Mouse (Mus musculus) ES-Bruce4 (cell line): ENCODE data around the gene Zer1.
A peak's percentile ranks its signal among the peaks of the same experiment; 100 is the strongest.

ENCODE experiments used
- CTCF ChIP-seq: IDR thresholded peaks from one replicate; pipeline ENCODE4 v1.8.1; 2011; ENCODE audit warnings: low read depth, low read length
- EP300 ChIP-seq: IDR thresholded peaks from 2 replicates; pipeline ENCODE4 v1.6.1; 2011; ENCODE audit warnings: low read depth, low read length; ENCODE audit not compliant: insufficient read depth
- POLR2A ChIP-seq: IDR thresholded peaks from one replicate; pipeline ENCODE4 v1.8.1; 2011; ENCODE audit warnings: low read length; ENCODE audit not compliant: insufficient read depth

DNA sequence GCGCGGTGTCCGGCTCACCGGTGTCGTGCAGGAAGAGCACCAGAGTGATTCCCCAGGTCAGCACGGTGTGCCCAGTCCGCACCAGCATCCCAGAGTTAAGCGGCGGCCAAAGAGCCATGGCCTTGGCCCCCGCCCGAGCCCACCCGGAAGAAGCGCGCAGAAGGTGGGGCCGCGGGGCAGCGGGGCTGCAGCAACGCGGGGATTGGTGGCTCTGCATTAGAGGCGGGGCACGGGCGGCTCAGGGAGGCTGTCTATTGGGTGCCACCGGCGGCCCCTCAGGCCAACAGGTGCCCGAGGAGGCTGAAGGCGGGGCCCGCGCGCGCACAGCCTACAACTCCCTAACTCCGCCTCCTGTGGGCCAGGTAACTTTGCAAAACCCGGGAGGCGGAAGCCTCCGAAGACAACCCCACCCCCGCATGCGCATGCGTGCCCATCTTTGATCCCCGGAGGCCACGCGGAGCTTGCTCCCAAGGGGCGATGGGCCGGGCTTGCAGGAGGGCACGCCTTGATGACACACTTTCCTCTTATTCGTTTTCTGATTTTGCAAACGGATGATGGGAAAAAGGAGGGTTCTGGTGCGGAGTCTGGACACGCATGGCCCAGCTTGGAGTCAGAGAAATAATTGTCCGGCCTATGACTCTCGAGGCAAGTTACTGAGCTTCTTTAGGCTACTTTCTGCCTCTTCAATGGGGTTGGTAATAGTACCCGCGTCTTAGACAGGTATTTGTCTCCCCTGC lies 30.7 kb downstream of the Zer1 start, which contains the start of gene Zdhhc12:
- TF ChIP-seq CTCF: no peak
- peak; percentile 76 for TF ChIP-seq POLR2A
- TF ChIP-seq EP300: 0 out of 2 replicates have a peak, but pooled peaks have one; percentile 18
